Mouse (Mus musculus): ENCODE measurements around the gene Ipo4. TPM values are rescaled to one million over a fixed set of nuclear protein-coding genes. Genes with fewer than 3 reads are reported as not detected.

The Ipo4 gene
- polyA plus RNA-seq, 1 experiment from 2014 or later: 104 TPM

- ATAC-seq (ENCODE audit: insufficient read depth, low FRiP score, low TSS enrichment) (peak; percentile 88), DNase-seq (ENCODE audit: low spot score) (peak; percentile 88)
- peak within 1 kb of the TSS; percentile 37 for H3K4me2 ChIP-seq (ENCODE audit: low read depth)
- H3K36me3 ChIP-seq (ENCODE audit: control insufficient read depth, insufficient read depth, low read length): peaks cover 6% of the 10 kb centered on the region
- no peak within 1 kb of the TSS for H3K27ac ChIP-seq (ENCODE audit: low read depth, low read length)
- H3K4me1 ChIP-seq (ENCODE audit: control insufficient read depth, insufficient read depth, low read length): no peaks in the 10 kb centered on the region
- peak within 1 kb of the TSS; percentile 60 for H3K4me3 ChIP-seq (ENCODE audit: low read depth, low read length)
- no peaks in the 10 kb centered on the region for H3K9me3 ChIP-seq (ENCODE audit: control insufficient read depth, low read length)
- peak within 1 kb of the TSS; percentile 68 for H3K9ac ChIP-seq (ENCODE audit: low read length)
- no peaks in the 10 kb centered on the region for H3K27me3 ChIP-seq (ENCODE audit: control insufficient read depth, insufficient read depth, low read length)
- WGBS: under 1% methylated on average over 39 of the region's 39 CpGs
Observed at GRCm38 (mm10) chr14:55659960-55660573, 24.3 kb upstream of the Ipo4 start, which contains the start of gene Mdp1. Gene Mdp1 (minus strand): TSS chr14:55660508.

GRCm38 (mm10) chr14:55658011-55658410, 22.3 kb upstream of the Ipo4 start:
- 90% methylated on average over 5 of the region's 5 CpGs for WGBS
- Histone ChIP-seq H3K9me3 (ENCODE audit: control insufficient read depth, low read length) (no peaks in the 10 kb centered on the region), H3K9ac (ENCODE audit: low read length) (no peak overlapping the region), H3K36me3 (ENCODE audit: control insufficient read depth, insufficient read depth, low read length) (peaks cover 4% of the 10 kb centered on the region), H3K27ac (ENCODE audit: low read depth, low read length) (no peak overlapping the region), H3K27me3 (ENCODE audit: control insufficient read depth, insufficient read depth, low read length) (no peaks in the 10 kb centered on the region), H3K4me3 (ENCODE audit: low read depth, low read length) (no peak overlapping the region), H3K4me1 (ENCODE audit: control insufficient read depth, insufficient read depth, low read length) (no peaks in the 10 kb centered on the region), H3K4me2 (ENCODE audit: low read depth) (no peak overlapping the region)
- ATAC-seq (ENCODE audit: insufficient read depth, low FRiP score, low TSS enrichment) (no peak), DNase-seq (ENCODE audit: low spot score) (no peak)

- DNase-seq (ENCODE audit: low spot score) (no peak), ATAC-seq (ENCODE audit: insufficient read depth, low FRiP score, low TSS enrichment) (no peak)
- Histone ChIP-seq H3K9ac (ENCODE audit: low read length) (no peak overlapping the region), H3K4me1 (ENCODE audit: control insufficient read depth, insufficient read depth, low read length) (no peaks in the 10 kb centered on the region), H3K27ac (ENCODE audit: low read depth, low read length) (no peak overlapping the region), H3K4me2 (ENCODE audit: low read depth) (no peak overlapping the region), H3K9me3 (ENCODE audit: control insufficient read depth, low read length) (no peaks in the 10 kb centered on the region), H3K27me3 (ENCODE audit: control insufficient read depth, insufficient read depth, low read length) (no peaks in the 10 kb centered on the region), H3K4me3 (ENCODE audit: low read depth, low read length) (no peak overlapping the region), H3K36me3 (ENCODE audit: control insufficient read depth, insufficient read depth, low read length) (peaks cover 2% of the 10 kb centered on the region; the same call in 1 of the 2 replicates)
- 85% methylated on average over 3 of the region's 3 CpGs for WGBS
Observed at GRCm38 (mm10) chr14:55656935-55657334, 21.2 kb upstream of the Ipo4 start.

- H3K9me3 ChIP-seq (ENCODE audit: control insufficient read depth, low read length): no peaks in the 10 kb centered on the region
- DNase-seq (ENCODE audit: low spot score) (no peak), ATAC-seq (ENCODE audit: insufficient read depth, low FRiP score, low TSS enrichment) (no peak)
- H3K4me2 ChIP-seq (ENCODE audit: low read depth): no peak overlapping the region
- no peak overlapping the region for H3K27ac ChIP-seq (ENCODE audit: low read depth, low read length)
- 0 out of 2 replicates have a peak, but pooled peaks cover 1% of the 10 kb centered on the region for H3K36me3 ChIP-seq (ENCODE audit: control insufficient read depth, insufficient read depth, low read length)
- H3K4me3 ChIP-seq (ENCODE audit: low read depth, low read length): no peak overlapping the region
- no peaks in the 10 kb centered on the region for H3K27me3 ChIP-seq (ENCODE audit: control insufficient read depth, insufficient read depth, low read length)
- no peaks in the 10 kb centered on the region for H3K4me1 ChIP-seq (ENCODE audit: control insufficient read depth, insufficient read depth, low read length)
- H3K9ac ChIP-seq (ENCODE audit: low read length): no peak overlapping the region
- 85% methylated on average over 7 of the region's 7 CpGs for WGBS
Observed at GRCm38 (mm10) chr14:55651528-55651927, 15.8 kb upstream of the Ipo4 start.

GRCm38 (mm10) chr14:55649884-55650283, 14.1 kb upstream of the Ipo4 start, which contains the start of gene Tssk4:
Gene Tssk4 (plus strand): TSS chr14:55650184.
- no peak within 1 kb of the TSS for H3K27ac ChIP-seq (ENCODE audit: low read depth, low read length)
- H3K36me3 ChIP-seq (ENCODE audit: control insufficient read depth, insufficient read depth, low read length): 0 out of 2 replicates have a peak, but pooled peaks cover 3% of the 10 kb centered on the region
- H3K4me1 ChIP-seq (ENCODE audit: control insufficient read depth, insufficient read depth, low read length): no peaks in the 10 kb centered on the region
- H3K4me2 ChIP-seq (ENCODE audit: low read depth): no peak within 1 kb of the TSS
- ATAC-seq (ENCODE audit: insufficient read depth, low FRiP score, low TSS enrichment) (no peak), DNase-seq (ENCODE audit: low spot score) (no peak)
- no peak within 1 kb of the TSS for H3K9ac ChIP-seq (ENCODE audit: low read length)
- 94% methylated on average over 2 of the region's 2 CpGs for WGBS
- no peaks in the 10 kb centered on the region for H3K9me3 ChIP-seq (ENCODE audit: control insufficient read depth, low read length)
- H3K27me3 ChIP-seq (ENCODE audit: control insufficient read depth, insufficient read depth, low read length): no peaks in the 10 kb centered on the region
- H3K4me3 ChIP-seq (ENCODE audit: low read depth, low read length): no peak within 1 kb of the TSS

- WGBS: 34% methylated on average over 17 of the region's 17 CpGs
- peaks cover 15% of the 10 kb centered on the region for H3K4me1 ChIP-seq (ENCODE audit: control insufficient read depth, insufficient read depth, low read length)
- no peaks in the 10 kb centered on the region for H3K9me3 ChIP-seq (ENCODE audit: control insufficient read depth, low read length)
- ATAC-seq (ENCODE audit: insufficient read depth, low FRiP score, low TSS enrichment) (no peak), DNase-seq (ENCODE audit: low spot score) (no peak)
- H3K36me3 ChIP-seq (ENCODE audit: control insufficient read depth, insufficient read depth, low read length): 0 out of 2 replicates have a peak, but pooled peaks cover 3% of the 10 kb centered on the region
- H3K9ac ChIP-seq (ENCODE audit: low read length): peak overlapping the region; percentile 95
- no peak overlapping the region for H3K27ac ChIP-seq (ENCODE audit: low read depth, low read length)
- H3K27me3 ChIP-seq (ENCODE audit: control insufficient read depth, insufficient read depth, low read length): no peaks in the 10 kb centered on the region
- peak overlapping the region; percentile 94 for H3K4me3 ChIP-seq (ENCODE audit: low read depth, low read length)
- H3K4me2 ChIP-seq (ENCODE audit: low read depth): peak overlapping the region; percentile 72
Observed at GRCm38 (mm10) chr14:55644261-55644888, 8.6 kb upstream of the Ipo4 start.

GRCm38 (mm10) chr14:55643060-55643907, 7.5 kb upstream of the Ipo4 start, which contains the start of gene Tm9sf1:
Gene Tm9sf1 (minus strand): TSS chr14:55643806.
- H3K36me3 ChIP-seq (ENCODE audit: control insufficient read depth, insufficient read depth, low read length): 0 out of 2 replicates have a peak, but pooled peaks cover 3% of the 10 kb centered on the region
- H3K4me3 ChIP-seq (ENCODE audit: low read depth, low read length): peak within 1 kb of the TSS; percentile 94
- ATAC-seq (ENCODE audit: insufficient read depth, low FRiP score, low TSS enrichment) (peak; percentile 86), DNase-seq (ENCODE audit: low spot score) (peak; percentile 87)
- WGBS: under 1% methylated on average over 88 of the region's 89 CpGs
- no peaks in the 10 kb centered on the region for H3K9me3 ChIP-seq (ENCODE audit: control insufficient read depth, low read length)
- H3K9ac ChIP-seq (ENCODE audit: low read length): peak within 1 kb of the TSS; percentile 95
- peak within 1 kb of the TSS; percentile 72 for H3K4me2 ChIP-seq (ENCODE audit: low read depth)
- H3K27ac ChIP-seq (ENCODE audit: low read depth, low read length): peak within 1 kb of the TSS; percentile 92
- H3K4me1 ChIP-seq (ENCODE audit: control insufficient read depth, insufficient read depth, low read length): peaks cover 15% of the 10 kb centered on the region
- no peaks in the 10 kb centered on the region for H3K27me3 ChIP-seq (ENCODE audit: control insufficient read depth, insufficient read depth, low read length)

- Histone ChIP-seq H3K27me3 (ENCODE audit: control insufficient read depth, insufficient read depth, low read length) (no peaks in the 10 kb centered on the region), H3K4me3 (ENCODE audit: low read depth, low read length) (peak overlapping the region; percentile 94), H3K36me3 (ENCODE audit: control insufficient read depth, insufficient read depth, low read length) (peaks cover 6% of the 10 kb centered on the region; the same call in 1 of the 2 replicates), H3K9me3 (ENCODE audit: control insufficient read depth, low read length) (no peaks in the 10 kb centered on the region), H3K9ac (ENCODE audit: low read length) (peak overlapping the region; percentile 95), H3K4me1 (ENCODE audit: control insufficient read depth, insufficient read depth, low read length) (peaks cover 15% of the 10 kb centered on the region), H3K27ac (ENCODE audit: low read depth, low read length) (peak overlapping the region; percentile 92), H3K4me2 (ENCODE audit: low read depth) (peak overlapping the region; percentile 72)
- DNase-seq (ENCODE audit: low spot score) (no peak), ATAC-seq (ENCODE audit: insufficient read depth, low FRiP score, low TSS enrichment) (peak; percentile 36; the same call in 1 of the 2 replicates)
- WGBS: 21% methylated on average over 8 of the region's 8 CpGs
Observed at GRCm38 (mm10) chr14:55642679-55643059, 6.9 kb upstream of the Ipo4 start.
